Mouse (Mus musculus) CH12.LX (cell line): ENCODE measurements around the gene Agpat2. TPM values are rescaled to one million over a fixed set of nuclear protein-coding genes. Genes with fewer than 3 reads are reported as not detected.

ENCODE experiments used
- DNase-seq: peaks from one replicate; pipeline ENCODE4 v3.0.0-alpha.2; 2013; ENCODE audit errors: extremely low read depth
- H3K27ac ChIP-seq: 2 replicates; pipeline ENCODE4 v1.5.1; 2012; ENCODE audit warnings: low read depth, mild to moderate bottlenecking, control low read depth, moderate library complexity; ENCODE audit not compliant: insufficient read depth
- H3K27me3 ChIP-seq: replicated peaks from 2 replicates; pipeline ENCODE3; 2012; ENCODE audit warnings: inconsistent platforms
- H3K36me3 ChIP-seq, 2 experiments: replicated peaks in 1 of 2; 2 replicates each; pipeline versions ENCODE3 to v1.6.1; 2012; ENCODE audit warnings: inconsistent platforms in 1 of 2, low read length in 1 of 2, mild to moderate bottlenecking in 1 of 2, mixed read lengths in 1 of 2, moderate library complexity in 1 of 2; ENCODE audit not compliant: control insufficient read depth in 1 of 2, insufficient read depth in 1 of 2
- H3K4me1 ChIP-seq, 2 experiments: 2 replicates each; pipeline ENCODE4 v1.6.1; 2012; ENCODE audit warnings: inconsistent platforms in 1 of 2, moderate library complexity in 1 of 2; ENCODE audit not compliant: insufficient read depth in 2 of 2, control insufficient read depth in 1 of 2
- H3K4me2 ChIP-seq: 2 replicates; pipeline ENCODE4 v1.6.1; 2012; ENCODE audit warnings: low read depth, mild to moderate bottlenecking, control low read depth; ENCODE audit not compliant: poor library complexity, insufficient read depth, severe bottlenecking
- H3K4me3 ChIP-seq, 3 experiments: fragments of 150-350 bp in 1 of 3; sonication (generic) in 1 of 3; replicated peaks in 1 of 3; 2 replicates each; pipeline versions ENCODE3 to v1.5.1; 2011 to 2012; ENCODE audit warnings: low read depth in 2 of 3, low read length in 2 of 3, mild to moderate bottlenecking in 2 of 3, moderate library complexity in 2 of 3, control low read depth in 1 of 3, improper control_type of control experiment in 1 of 3, inconsistent platforms in 1 of 3, mixed read lengths in 1 of 3; ENCODE audit not compliant: poor library complexity in 1 of 3
- H3K79me2 ChIP-seq: replicated peaks from 2 replicates; pipeline ENCODE4 v1.6.1; 2012; ENCODE audit warnings: mild to moderate bottlenecking, moderate library complexity; ENCODE audit not compliant: control insufficient read depth, poor library complexity, insufficient read depth, severe bottlenecking; ENCODE audit errors: extremely low read depth
- H3K9ac ChIP-seq: 2 replicates; pipeline ENCODE4 v1.6.1; 2012; ENCODE audit warnings: low read depth, mild to moderate bottlenecking, control low read depth, moderate library complexity; ENCODE audit not compliant: insufficient read depth
- H3K9me3 ChIP-seq: replicated peaks from 2 replicates; pipeline ENCODE3; 2012; ENCODE audit warnings: low read length, inconsistent platforms, mixed read lengths
- CHD2 ChIP-seq: IDR thresholded peaks from 2 replicates; pipeline ENCODE4 v1.6.1; 2011; ENCODE audit warnings: low read length, improper control_type of control experiment
- E2F4 ChIP-seq: IDR thresholded peaks from 2 replicates; pipeline ENCODE4 v1.6.1; 2011; ENCODE audit warnings: low read depth, low read length, improper control_type of control experiment; ENCODE audit not compliant: insufficient replicate concordance
- ELF1 ChIP-seq: IDR thresholded peaks from 2 replicates; pipeline ENCODE4 v1.6.1; 2014; ENCODE audit warnings: low read depth, mild to moderate bottlenecking, inconsistent platforms, low read length, improper control_type of control experiment
- EP300 ChIP-seq: IDR thresholded peaks from 2 replicates; pipeline ENCODE4 v1.6.1; 2011; ENCODE audit warnings: low read length, improper control_type of control experiment
- ETS1 ChIP-seq: conservative IDR thresholded peaks from 2 replicates; pipeline ENCODE4 v1.6.1; 2012; ENCODE audit warnings: low read depth, mild to moderate bottlenecking, inconsistent platforms, low read length, improper control_type of control experiment, moderate library complexity
- HCFC1 ChIP-seq: IDR thresholded peaks from 2 replicates; pipeline ENCODE4 v1.6.1; 2012; ENCODE audit warnings: low read depth, mild to moderate bottlenecking, inconsistent platforms, low read length, improper control_type of control experiment
- IRF4 ChIP-seq: IDR thresholded peaks from 2 replicates; pipeline ENCODE4 v1.6.1; 2014; ENCODE audit warnings: low read depth, mild to moderate bottlenecking, inconsistent platforms, low read length, improper control_type of control experiment
- JUN ChIP-seq: IDR thresholded peaks from 2 replicates; pipeline ENCODE4 v1.6.1; 2011; ENCODE audit warnings: low read depth, mild to moderate bottlenecking, low read length, improper control_type of control experiment, moderate library complexity; ENCODE audit not compliant: insufficient read depth
- JUND ChIP-seq: conservative IDR thresholded peaks from 2 replicates; pipeline ENCODE4 v1.6.1; 2011; ENCODE audit warnings: low read depth, low read length, improper control_type of control experiment
- KAT2A ChIP-seq: IDR thresholded peaks from 2 replicates; pipeline ENCODE4 v1.6.1; 2012; ENCODE audit warnings: low read length, improper control_type of control experiment, inconsistent platforms; ENCODE audit not compliant: insufficient replicate concordance
- MAX ChIP-seq: IDR thresholded peaks from 2 replicates; pipeline ENCODE4 v1.6.1; 2011; ENCODE audit warnings: low read length, improper control_type of control experiment
- MXI1 ChIP-seq: IDR thresholded peaks from 2 replicates; pipeline ENCODE4 v1.6.1; 2011; ENCODE audit warnings: mild to moderate bottlenecking, low read depth, low read length, improper control_type of control experiment
- MYC ChIP-seq: IDR thresholded peaks from 2 replicates; pipeline ENCODE4 v1.6.1; 2011; ENCODE audit warnings: low read depth, mild to moderate bottlenecking, improper control_type of control experiment, low read length
- PAX5 ChIP-seq: IDR thresholded peaks from 2 replicates; pipeline ENCODE4 v1.6.1; 2012; ENCODE audit warnings: low read length, inconsistent platforms, mixed read lengths
- POLR2A ChIP-seq: IDR thresholded peaks from 2 replicates; pipeline ENCODE4 v1.6.1; 2011; ENCODE audit warnings: low read depth, mild to moderate bottlenecking, improper control_type of control experiment, low read length
- RAD21 ChIP-seq: IDR thresholded peaks from 2 replicates; pipeline ENCODE4 v1.6.1; 2011; ENCODE audit warnings: low read depth, mild to moderate bottlenecking, low read length, improper control_type of control experiment, moderate library complexity
- SIN3A ChIP-seq: IDR thresholded peaks from 2 replicates; pipeline ENCODE4 v1.6.1; 2012; ENCODE audit warnings: low read length, improper control_type of control experiment, inconsistent platforms
- SMC3 ChIP-seq: IDR thresholded peaks from 2 replicates; pipeline ENCODE4 v1.6.1; 2011; ENCODE audit warnings: low read depth, low read length, improper control_type of control experiment
- ZC3H11A ChIP-seq: IDR thresholded peaks from 2 replicates; pipeline ENCODE4 v1.6.1; 2012; ENCODE audit warnings: low read depth, mild to moderate bottlenecking, inconsistent platforms, low read length, improper control_type of control experiment
- ZNF384 ChIP-seq: IDR thresholded peaks from 2 replicates; pipeline ENCODE4 v1.6.1; 2012; ENCODE audit warnings: low read depth, low read length, improper control_type of control experiment, inconsistent platforms
- dilution Hi-C: fragments of 300-500 bp; cut with MboI; formaldehyde crosslinking; loops from 2 replicates; pipeline ENCODE4 v1.14.3; 2020; ENCODE audit warnings: low sequenced_read_pairs; ENCODE audit not compliant: extremely low pct_unique_long_range_greater_than_20kb, extremely low pct_ligation_motif_present
- in situ Hi-C: fragments of 300-500 bp; cut with MboI; formaldehyde crosslinking; loops from 3 replicates; pipeline ENCODE4 v1.14.3; 2019; ENCODE audit warnings: low sequenced_read_pairs, low pct_ligation_motif_present, low pct_unique_long_range_greater_than_20kb, mixed read lengths
- polyA plus RNA-seq: library from polyadenylated mRNA; unstranded; fragments of >175 nt; gene quantifications from 2 replicates; pipeline ENCODE4 v1.2.1, GENCODE M21; 2012; ENCODE audit warnings: low read depth; ENCODE audit not compliant: insufficient read length
- total RNA-seq, 2 experiments: library from RNA; depleted of rRNA; stranded (reverse); fragments of 300-350 nt in 1 of 2; fragments of >200 nt in 1 of 2; gene quantifications; 2 replicates each; pipeline ENCODE4 v1.2.3; 2012 to 2014

The Agpat2 gene
- total and polyA plus RNA-seq, 3 experiments = 8.6 to 14.2 (median 9.5) TPM

DNA sequence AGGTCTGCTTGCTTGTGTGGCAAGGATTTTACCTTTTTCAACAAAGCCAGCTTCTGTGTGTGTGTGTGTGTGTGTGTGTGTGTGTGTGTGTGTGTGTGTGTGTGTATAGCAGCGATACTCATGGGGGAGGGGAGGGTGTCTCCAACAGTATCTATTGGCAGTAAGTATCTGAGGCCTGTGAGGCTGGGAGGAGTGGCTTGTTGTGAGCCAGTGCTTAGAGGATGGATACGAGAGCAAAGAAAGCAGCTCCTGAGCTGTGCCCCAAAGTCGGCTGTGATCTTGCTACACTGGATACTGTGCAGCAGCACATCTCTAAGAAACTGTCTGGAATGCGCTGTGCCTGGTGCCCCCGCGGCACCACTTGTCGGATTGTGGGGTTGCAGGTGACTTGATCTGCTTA is 13.7 kb upstream of the Agpat2 start:
- Histone ChIP-seq H3K4me1 (no peaks in the 10 kb centered on the region), H3K79me2 (no peaks in the 10 kb centered on the region), H3K27ac (no peak overlapping the region), H3K36me3 (no peaks in the 10 kb centered on the region), H3K4me3 (no peak overlapping the region), H3K9ac (no peak overlapping the region), H3K4me2 (no peak overlapping the region), H3K9me3 (peaks cover 3% of the 10 kb centered on the region), H3K27me3 (peaks cover 60% of the 10 kb centered on the region)
- TF ChIP-seq RAD21 (no peak), ELF1 (no peak), E2F4 (no peak), POLR2A (no peak), CHD2 (no peak), ETS1 (no peak), HCFC1 (no peak), SIN3A (no peak), MXI1 (no peak), JUN (no peak)
- dilution Hi-C loops (no loop called here), in situ Hi-C loops (no loop called here)
- no peak for DNase-seq

GRCm38 (mm10) chr2:26617331-26617730 is 13.1 kb upstream of the Agpat2 start:
- in situ Hi-C loops = no loop called here
- TF ChIP-seq MXI1 = no peak
- no peak for TF ChIP-seq IRF4
- no peak for TF ChIP-seq ZNF384
- no peak for TF ChIP-seq KAT2A
- no peak for TF ChIP-seq EP300
- no peak for TF ChIP-seq JUN
- TF ChIP-seq MAX = no peak
- no peak for TF ChIP-seq SMC3
- TF ChIP-seq MYC = no peak
- TF ChIP-seq PAX5 = no peak
- no peak for TF ChIP-seq JUND
- no peak for TF ChIP-seq POLR2A
- TF ChIP-seq E2F4 = no peak
- TF ChIP-seq ZC3H11A = no peak
- no peak for TF ChIP-seq CHD2

More at GRCm38 (mm10) chr2:26617331-26617730, 13.1 kb upstream of the Agpat2 start:
- Histone ChIP-seq H3K4me3 (no peak overlapping the region), H3K27ac (no peak overlapping the region), H3K9me3 (peaks cover 3% of the 10 kb centered on the region), H3K4me2 (no peak overlapping the region), H3K36me3 (no peaks in the 10 kb centered on the region), H3K79me2 (no peaks in the 10 kb centered on the region), H3K27me3 (peaks cover 62% of the 10 kb centered on the region), H3K9ac (no peak overlapping the region), H3K4me1 (no peaks in the 10 kb centered on the region)
- DNase-seq = no peak
- dilution Hi-C loops = no loop called here
